Mouse (Mus musculus) kidney, embryonic 14.5 days (tissue): ENCODE data around the gene Cuta. TPM values are rescaled to one million over a fixed set of nuclear protein-coding genes. Genes with fewer than 3 reads are reported as not detected.

ENCODE experiments used
- ATAC-seq: fragments of 200-750 bp; cut with Nextera tagmentation; 2 replicates; pipeline ENCODE4 v1.8.0; 2017; ENCODE audit warnings: moderate number of reproducible peaks, mild to moderate bottlenecking, moderate TSS enrichment, moderate library complexity; ENCODE audit not compliant: low FRiP score, low TSS enrichment
- H3K27ac ChIP-seq: fragments of 300-500 bp; sonication (generic); 2 replicates; pipeline ENCODE4 v1.5.1; 2014; ENCODE audit warnings: low read depth, mild to moderate bottlenecking, low read length, moderate library complexity, mixed read lengths
- H3K27me3 ChIP-seq: fragments of 300-500 bp; sonication (generic); 2 replicates; pipeline ENCODE4 v1.6.1; 2014; ENCODE audit warnings: mild to moderate bottlenecking, low read length; ENCODE audit not compliant: control insufficient read depth, insufficient read depth
- H3K36me3 ChIP-seq: fragments of 300-500 bp; sonication (generic); 2 replicates; pipeline ENCODE4 v1.6.1; 2014; ENCODE audit warnings: low read length, mixed read lengths; ENCODE audit not compliant: control insufficient read depth, insufficient read depth
- H3K4me1 ChIP-seq: fragments of 300-500 bp; sonication (generic); 2 replicates; pipeline ENCODE4 v1.6.1; 2014; ENCODE audit warnings: low read length, mixed read lengths; ENCODE audit not compliant: control insufficient read depth, insufficient read depth
- H3K4me2 ChIP-seq: fragments of 300-500 bp; sonication (generic); replicated peaks from 2 replicates; pipeline ENCODE4 v1.6.1; 2014; ENCODE audit warnings: low read depth, mild to moderate bottlenecking, low read length
- H3K4me3 ChIP-seq: fragments of 300-500 bp; sonication (generic); 2 replicates; pipeline ENCODE4 v1.5.1; 2014; ENCODE audit warnings: mild to moderate bottlenecking, low read length
- H3K9ac ChIP-seq: fragments of 300-500 bp; sonication (generic); 2 replicates; pipeline ENCODE4 v1.6.1; 2014; ENCODE audit warnings: low read depth, mild to moderate bottlenecking, low read length, moderate library complexity
- H3K9me3 ChIP-seq: fragments of 300-500 bp; sonication (generic); 2 replicates; pipeline ENCODE4 v1.6.1; 2016; ENCODE audit warnings: low read length; ENCODE audit not compliant: control insufficient read depth
- WGBS: fragments of 180-500 bp; shearing (Covaris S2); extraction: QIAGEN DNeasy Blood & Tissue Kit; methylation state at CpG from one replicate; pipeline ENCODE4 v1.1.7; 2014; 5-methylcytosine and 5-hydroxymethylcytosine counted together
- polyA plus RNA-seq: library from polyadenylated mRNA; unstranded; fragments of >200 nt; fragmentation: Nextera tagmentation; extraction: Ambion mirVana; gene quantifications from 2 replicates; pipeline ENCODE4 v1.2.1, GENCODE M21; 2014

Gene Cuta
- polyA plus RNA-seq, 1 experiment from 2014 or later, result 182 TPM

DNA sequence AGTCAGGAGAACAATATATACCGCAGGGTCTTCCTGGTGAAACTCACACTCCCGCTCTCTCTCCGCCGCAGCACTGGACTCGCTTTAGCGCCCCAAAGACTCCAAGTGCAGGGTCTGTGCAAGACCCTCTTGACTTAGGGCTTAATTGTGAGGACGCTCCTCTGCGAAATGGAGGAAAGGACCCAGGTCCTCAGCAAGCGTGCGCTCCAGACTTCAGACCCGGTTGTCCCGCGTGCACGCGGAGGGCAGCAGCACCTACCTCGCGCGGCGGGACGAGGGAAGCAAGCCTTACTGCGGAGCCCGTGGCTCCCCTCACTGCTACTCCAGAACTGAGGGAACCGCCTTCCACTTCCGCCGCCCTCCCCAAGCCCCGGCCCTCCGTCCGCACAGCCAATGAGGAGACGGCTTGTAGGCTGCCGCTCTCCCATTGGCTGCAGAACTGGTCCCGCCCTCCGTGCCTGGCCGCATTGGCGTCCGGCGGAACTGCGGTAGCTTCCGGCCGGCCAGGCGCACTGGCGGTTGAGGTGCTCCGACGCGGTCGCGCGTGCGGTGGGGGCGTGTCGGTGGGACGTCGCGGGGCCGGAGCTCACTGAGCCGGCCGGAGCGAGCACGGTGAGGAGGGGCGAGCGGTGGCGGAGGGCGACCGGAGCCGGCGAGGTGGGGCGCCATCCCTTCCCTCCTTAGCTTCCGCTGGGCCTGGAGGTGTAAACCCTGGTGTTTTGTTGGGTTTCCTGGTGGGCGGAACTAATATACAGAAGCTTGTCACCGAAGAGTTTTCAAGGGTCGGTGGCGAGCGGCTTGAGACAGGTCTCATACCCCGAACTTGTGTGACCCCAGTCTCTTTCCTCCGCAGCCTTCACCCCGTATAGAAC, 33.6 kb upstream of the Cuta start, which contains the start of gene Zbtb9:
Zbtb9 (plus strand) TSS at position 465 of the 872 bp plus-strand sequence.
- WGBS, result under 1% methylated on average over 72 of the region's 75 CpGs
- H3K4me1 ChIP-seq, result peaks cover 20% of the 10 kb centered on the region
- H3K9me3 ChIP-seq, result no peaks in the 10 kb centered on the region
- H3K27ac ChIP-seq, result peak within 1 kb of the TSS; percentile 83
- peak within 1 kb of the TSS; percentile 83 for H3K9ac ChIP-seq
- H3K27me3 ChIP-seq, result no peaks in the 10 kb centered on the region
- peak; percentile 98 for ATAC-seq
- H3K4me2 ChIP-seq, result peak within 1 kb of the TSS; percentile 82
- peak within 1 kb of the TSS; percentile 78 for H3K4me3 ChIP-seq
- peaks cover 34% of the 10 kb centered on the region for H3K36me3 ChIP-seq

DNA sequence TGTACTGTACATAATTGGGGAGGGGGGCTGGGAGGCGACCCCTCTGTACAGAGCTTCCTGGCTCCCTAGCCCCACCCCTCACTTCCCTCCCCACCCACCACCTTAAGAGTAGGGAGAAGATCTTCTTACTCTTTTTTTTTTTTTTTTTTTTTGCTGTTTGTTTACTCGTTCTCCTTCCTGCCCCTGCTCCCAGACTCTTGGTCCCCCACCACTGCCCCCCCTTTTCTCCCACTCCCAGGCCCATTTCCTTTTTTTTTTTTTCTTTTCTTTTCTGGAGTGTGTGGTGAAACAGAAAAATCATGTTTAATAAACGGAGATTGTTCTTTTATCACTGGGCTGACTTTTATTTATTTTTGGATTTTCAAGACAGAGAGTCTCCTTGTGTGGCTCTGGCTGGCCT, 32.7 kb upstream of the Cuta start:
- H3K27me3 ChIP-seq, result no peaks in the 10 kb centered on the region
- no peak for ATAC-seq
- peak overlapping the region; percentile 83; the same call in 1 of the 2 replicates for H3K27ac ChIP-seq
- peaks cover 20% of the 10 kb centered on the region for H3K4me1 ChIP-seq
- peaks cover 36% of the 10 kb centered on the region for H3K36me3 ChIP-seq
- no peaks in the 10 kb centered on the region for H3K9me3 ChIP-seq
- H3K4me2 ChIP-seq, result peak overlapping the region; percentile 82
- 1% methylated on average over 3 of the region's 3 CpGs for WGBS
- peak overlapping the region; percentile 78 for H3K4me3 ChIP-seq
- peak overlapping the region; percentile 83 for H3K9ac ChIP-seq

GRCm38 (mm10) chr17:26971247-26971905, 32.0 kb upstream of the Cuta start:
- Histone ChIP-seq H3K9me3 (no peaks in the 10 kb centered on the region), H3K27ac (no peak overlapping the region), H3K4me1 (peaks cover 20% of the 10 kb centered on the region), H3K4me3 (peak overlapping the region; percentile 78; the same call in 1 of the 2 replicates), H3K4me2 (peak overlapping the region; percentile 82; the same call in 1 of the 2 replicates), H3K36me3 (peaks cover 37% of the 10 kb centered on the region), H3K27me3 (no peaks in the 10 kb centered on the region), H3K9ac (peak overlapping the region; percentile 83; the same call in 1 of the 2 replicates)
- no peak for ATAC-seq
- 50% methylated on average over 5 of the region's 8 CpGs for WGBS

DNA sequence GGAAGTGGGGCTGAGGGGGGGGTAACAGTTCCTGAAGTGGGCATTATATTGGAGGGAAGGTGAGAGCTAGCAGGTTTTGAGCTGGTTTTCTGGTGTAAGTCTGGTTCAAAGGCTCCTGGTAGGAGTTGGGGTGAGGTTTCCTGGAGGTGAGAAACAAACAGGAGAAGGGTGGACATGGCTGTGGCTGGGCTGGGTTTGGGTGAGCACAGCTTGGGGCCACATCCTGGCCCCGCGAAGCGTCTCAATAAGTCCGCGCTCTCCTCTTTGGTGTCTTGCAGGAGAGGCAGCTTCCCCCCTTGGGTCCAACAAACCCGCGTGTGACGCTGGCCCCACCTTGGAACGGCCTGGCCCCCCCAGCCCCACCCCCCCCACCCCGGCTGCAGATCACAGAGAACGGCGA, 30.9 kb upstream of the Cuta start:
- WGBS, result 72% methylated on average over 12 of the region's 12 CpGs
- peaks cover 17% of the 10 kb centered on the region for H3K4me1 ChIP-seq
- H3K27ac ChIP-seq, result no peak overlapping the region
- no peak overlapping the region for H3K4me3 ChIP-seq
- peaks cover 37% of the 10 kb centered on the region for H3K36me3 ChIP-seq
- H3K4me2 ChIP-seq, result no peak overlapping the region
- H3K27me3 ChIP-seq, result no peaks in the 10 kb centered on the region
- no peak overlapping the region for H3K9ac ChIP-seq
- ATAC-seq, result no peak
- no peaks in the 10 kb centered on the region for H3K9me3 ChIP-seq

DNA sequence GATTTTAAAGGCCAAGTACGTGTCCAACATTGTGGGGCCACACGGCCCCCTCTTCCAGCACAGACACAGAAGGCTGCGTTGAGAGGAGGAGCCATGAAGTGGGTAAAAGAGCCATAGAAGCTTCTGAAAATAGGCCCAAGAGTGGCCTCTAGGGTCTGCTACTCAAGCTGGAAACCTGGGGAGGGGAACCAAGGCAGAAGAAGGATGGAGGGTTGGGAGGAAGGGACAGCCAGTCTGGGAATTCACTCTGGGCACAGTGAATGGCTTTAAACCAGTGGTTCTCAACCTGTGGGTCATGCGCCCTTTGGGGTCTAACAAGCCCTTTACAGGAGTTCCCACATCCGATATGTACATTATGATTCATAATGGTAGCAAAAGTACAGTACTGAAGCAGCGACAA, 29.9 kb upstream of the Cuta start:
- Histone ChIP-seq H3K36me3 (peaks cover 42% of the 10 kb centered on the region), H3K27ac (no peak overlapping the region), H3K4me2 (no peak overlapping the region), H3K27me3 (no peaks in the 10 kb centered on the region), H3K9me3 (no peaks in the 10 kb centered on the region), H3K9ac (no peak overlapping the region), H3K4me1 (peaks cover 15% of the 10 kb centered on the region), H3K4me3 (no peak overlapping the region)
- no peak for ATAC-seq
- WGBS, result 93% methylated on average over 6 of the region's 6 CpGs

DNA sequence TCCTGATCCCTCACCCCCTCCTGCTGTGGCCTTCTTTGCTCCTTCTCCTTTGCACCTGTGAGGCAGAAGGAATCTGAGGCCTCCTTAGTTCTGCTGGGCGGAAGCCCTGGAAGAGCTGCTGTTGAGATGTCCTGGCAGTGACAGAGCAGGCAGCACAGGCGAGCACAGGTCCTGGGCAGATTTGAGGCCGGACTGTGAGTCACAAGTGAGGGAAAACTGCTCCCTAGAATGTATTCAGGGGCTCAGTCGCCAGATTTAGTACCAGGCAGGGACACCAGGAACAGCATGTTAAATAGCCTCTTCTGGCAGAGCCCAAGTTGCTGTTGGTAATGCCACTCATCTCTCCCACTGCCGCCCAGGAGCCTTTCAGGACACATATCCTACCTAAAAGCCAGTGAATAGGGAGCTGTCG, 28.8 kb upstream of the Cuta start:
- H3K27me3 ChIP-seq, result no peaks in the 10 kb centered on the region
- H3K9me3 ChIP-seq, result no peaks in the 10 kb centered on the region
- H3K36me3 ChIP-seq, result peaks cover 49% of the 10 kb centered on the region
- WGBS, result 86% methylated on average over 6 of the region's 6 CpGs
- H3K9ac ChIP-seq, result no peak overlapping the region
- no peak overlapping the region for H3K4me2 ChIP-seq
- H3K27ac ChIP-seq, result no peak overlapping the region
- peaks cover 9% of the 10 kb centered on the region; the same call in 1 of the 2 replicates for H3K4me1 ChIP-seq
- H3K4me3 ChIP-seq, result no peak overlapping the region
- ATAC-seq, result no peak

DNA sequence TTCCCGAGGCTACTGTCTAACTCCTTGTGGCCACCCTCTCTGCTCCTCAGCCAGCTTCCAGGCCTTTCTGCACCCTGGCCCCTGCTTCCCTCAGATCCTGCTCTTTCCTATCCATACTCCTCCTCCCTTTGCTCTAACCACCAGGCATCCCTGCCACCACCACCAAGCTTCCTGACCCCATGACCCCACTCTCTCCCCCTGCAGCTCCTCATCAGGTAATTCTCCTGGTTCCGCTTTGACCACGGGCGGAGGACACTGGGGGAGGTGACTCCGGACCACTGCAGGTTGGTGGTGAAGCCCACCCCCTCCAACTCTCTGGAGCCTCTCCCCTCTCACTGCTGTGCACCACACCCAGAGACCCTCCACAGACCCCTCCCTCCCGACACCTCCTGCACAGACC, 28.1 kb upstream of the Cuta start:
- Histone ChIP-seq H3K4me2 (no peak overlapping the region), H3K36me3 (peaks cover 57% of the 10 kb centered on the region), H3K4me3 (no peak overlapping the region), H3K27ac (no peak overlapping the region), H3K9ac (no peak overlapping the region), H3K4me1 (peaks cover 9% of the 10 kb centered on the region; the same call in 1 of the 2 replicates), H3K9me3 (no peaks in the 10 kb centered on the region), H3K27me3 (no peaks in the 10 kb centered on the region)
- ATAC-seq, result no peak
- whole genome bisulfite sequencing, result 89% methylated on average over 6 of the region's 6 CpGs

DNA sequence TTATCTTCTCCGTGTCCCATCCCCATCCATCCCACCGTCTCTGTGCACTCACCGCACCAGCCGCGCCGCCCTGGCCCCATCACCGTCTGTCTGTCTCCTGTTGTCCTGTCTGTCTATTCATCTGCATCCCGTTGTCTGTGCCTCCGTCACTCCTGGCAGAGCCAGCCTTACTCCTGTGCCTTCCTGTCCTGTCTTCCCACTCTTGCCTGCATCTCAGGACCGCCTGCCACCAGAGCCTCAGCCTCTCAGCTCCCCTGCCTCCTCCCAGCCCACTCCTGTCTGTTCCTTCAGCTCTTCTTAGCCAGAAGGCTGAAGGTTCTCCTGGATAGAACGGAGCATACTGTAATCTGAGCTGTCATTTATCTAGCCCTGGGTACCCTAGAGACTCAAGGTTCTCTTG, 27.6 kb upstream of the Cuta start:
- Histone ChIP-seq H3K9me3 (no peaks in the 10 kb centered on the region), H3K36me3 (peaks cover 61% of the 10 kb centered on the region), H3K4me2 (no peak overlapping the region), H3K4me1 (peaks cover 7% of the 10 kb centered on the region; the same call in 1 of the 2 replicates), H3K9ac (no peak overlapping the region), H3K27ac (no peak overlapping the region), H3K27me3 (no peaks in the 10 kb centered on the region), H3K4me3 (no peak overlapping the region)
- WGBS, result 87% methylated on average over 11 of the region's 11 CpGs
- no peak for ATAC-seq
